19 mouse cellular contexts compared by ENCODE assay signal in the genomic region with DNA sequence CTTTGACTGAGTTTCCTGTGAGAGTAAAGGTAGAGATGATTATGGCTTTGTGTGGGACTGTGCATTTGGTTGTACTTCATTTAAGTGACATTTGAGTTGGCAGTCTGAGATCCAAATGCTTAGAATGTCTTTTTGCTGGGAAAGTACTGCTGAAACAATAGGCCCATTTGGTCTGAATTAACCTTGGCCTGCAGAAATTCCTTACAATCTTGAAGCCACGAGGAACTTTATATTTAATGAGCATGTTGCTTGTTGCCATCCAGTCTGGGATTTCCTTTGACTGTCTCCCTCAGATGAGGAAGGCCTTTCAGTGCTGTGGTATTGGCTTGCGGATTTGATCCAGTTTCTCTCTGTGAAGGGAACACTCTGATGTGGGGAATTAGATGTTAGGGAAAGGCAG. TPM values are rescaled to one million over a fixed set of nuclear protein-coding genes. Genes with fewer than 3 reads are reported as not detected.
DNase-seq lines count a peak whose midpoint lies in the region; ATAC-seq lines count a peak whose summit lies in the region.
"Had no signal": no experiment of that assay in that cellular context is flagged by ENCODE, and none has a peak within 500 bp of the region (broad histone marks: within the 10 kb centered on the region; RNA-seq: fewer than 3 reads in every experiment).

No protein-coding gene starts in this region.

- no peak overlapping the region for H3K4me2 ChIP-seq in embryonic facial prominence, embryonic 11.5 days (ENCODE audit: low read depth, low read length)
- no peak overlapping the region for H3K4me2 ChIP-seq in embryonic facial prominence, embryonic 15.5 days (replicated peaks)
- no peak overlapping the region for H3K4me2 ChIP-seq in limb, embryonic 12.5 days
- H3K4me2 ChIP-seq: heart, embryonic 11.5 days; heart, embryonic 15.5 days; hindbrain, embryonic 14.5 days; intestine, embryonic 15.5 days had no signal

- no peaks in the 10 kb centered on the region for H3K36me3 ChIP-seq in embryonic facial prominence, embryonic 11.5 days (replicated peaks; ENCODE audit: control insufficient read depth, insufficient read depth, low read depth, low read length)
- 0 out of 2 replicates have a peak, but pooled peaks cover 4% of the 10 kb centered on the region for H3K36me3 ChIP-seq in embryonic facial prominence, embryonic 15.5 days
- no peaks in the 10 kb centered on the region for H3K36me3 ChIP-seq in limb, embryonic 12.5 days
- H3K36me3 ChIP-seq: intestine, embryonic 15.5 days had no signal

- intact Hi-C loops in left cerebral cortex, postnatal 36 days (cut with DNase I) = no loop called here

- DNase-seq in 3T3-L1 (ENCODE audit: low read depth, low spot score) = peak; percentile 53
- DNase-seq in embryonic facial prominence, embryonic 11.5 days (ENCODE audit: low spot score) = peak; percentile 58
- DNase-seq in layer of hippocampus, postnatal 36 days = no peak
- no peak for DNase-seq in left cerebral cortex, postnatal 36 days (ENCODE audit: low spot score in 2 of 2)
- DNase-seq: adrenal gland, adult 8-10 months; adrenal gland, postnatal 36 days; cerebellum, adult 2 months; cerebellum, postnatal 10 days; embryo, embryonic 11 days; heart, adult 2 months; heart, postnatal 14 days had no signal

- H3K4me1 ChIP-seq in embryonic facial prominence, embryonic 11.5 days (ENCODE audit: control insufficient read depth, insufficient read depth, low read length) = no peaks in the 10 kb centered on the region
- 0 out of 2 replicates have a peak, but pooled peaks cover 10% of the 10 kb centered on the region for H3K4me1 ChIP-seq in embryonic facial prominence, embryonic 15.5 days
- peaks cover 39% of the 10 kb centered on the region for H3K4me1 ChIP-seq in limb, embryonic 12.5 days (replicated peaks)
- H3K4me1 ChIP-seq: intestine, embryonic 15.5 days had no signal

- 35% methylated on average over 2 of the region's 2 CpGs for WGBS in embryonic facial prominence, embryonic 11.5 days
- WGBS in embryonic facial prominence, embryonic 15.5 days = 40% methylated on average over 2 of the region's 2 CpGs
- 35% methylated on average over 2 of the region's 2 CpGs for WGBS in limb, embryonic 12.5 days

- H3K9me3 ChIP-seq in embryonic facial prominence, embryonic 11.5 days (replicated peaks; ENCODE audit: control insufficient read depth, low read length) = no peaks in the 10 kb centered on the region
- H3K9me3 ChIP-seq in embryonic facial prominence, embryonic 15.5 days (replicated peaks) = no peaks in the 10 kb centered on the region
- H3K9me3 ChIP-seq in limb, embryonic 12.5 days = peaks cover 4% of the 10 kb centered on the region; the same call in 1 of the 2 replicates
- H3K9me3 ChIP-seq: heart, embryonic 15.5 days; intestine, embryonic 15.5 days had no signal

- ATAC-seq in embryonic facial prominence, embryonic 11.5 days (replicated peaks; ENCODE audit: insufficient number of reproducible peaks, low FRiP score, low TSS enrichment, low read depth) = no peak
- no peak for ATAC-seq in embryonic facial prominence, embryonic 15.5 days (ENCODE audit: insufficient number of reproducible peaks, low FRiP score, low TSS enrichment, low read depth)
- no peak for ATAC-seq in limb, embryonic 12.5 days (ENCODE audit: insufficient number of reproducible peaks, insufficient read depth, low FRiP score, low TSS enrichment, low read depth)
- ATAC-seq in megakaryocyte-erythroid progenitor cell, adult 5-6 weeks (replicated peaks; ENCODE audit: low FRiP score, low TSS enrichment, poor library complexity, severe bottlenecking) = no peak
- ATAC-seq: forebrain, embryonic 14.5 days; intestine, embryonic 15.5 days had no signal

- no peak overlapping the region for H3K4me3 ChIP-seq in embryonic facial prominence, embryonic 11.5 days (ENCODE audit: low read depth, low read length)
- no peak overlapping the region for H3K4me3 ChIP-seq in embryonic facial prominence, embryonic 15.5 days (replicated peaks)
- no peak overlapping the region for H3K4me3 ChIP-seq in limb, embryonic 12.5 days (replicated peaks)
- H3K4me3 ChIP-seq: heart, adult 2 months; heart, embryonic 15.5 days; intestine, embryonic 15.5 days had no signal

- H3K9ac ChIP-seq in embryonic facial prominence, embryonic 11.5 days (replicated peaks; ENCODE audit: low read length) = no peak overlapping the region
- no peak overlapping the region for H3K9ac ChIP-seq in embryonic facial prominence, embryonic 15.5 days
- no peak overlapping the region for H3K9ac ChIP-seq in limb, embryonic 12.5 days (replicated peaks)
- H3K9ac ChIP-seq: heart, embryonic 15.5 days; hindbrain, embryonic 14.5 days; intestine, embryonic 15.5 days had no signal

- no peak overlapping the region for H3K27ac ChIP-seq in embryonic facial prominence, embryonic 11.5 days (replicated peaks; ENCODE audit: low read depth, low read length)
- H3K27ac ChIP-seq in embryonic facial prominence, embryonic 15.5 days (replicated peaks) = peak overlapping the region; percentile 34; the same call in 1 of the 2 replicates
- 0 out of 2 replicates have a peak overlapping the region, but pooled peaks have one; percentile 36 for H3K27ac ChIP-seq in limb, embryonic 12.5 days
- H3K27ac ChIP-seq: heart, adult 2 months; heart, embryonic 15.5 days; hindbrain, embryonic 14.5 days; intestine, embryonic 15.5 days had no signal

- H3K27me3 ChIP-seq in embryonic facial prominence, embryonic 11.5 days (ENCODE audit: control insufficient read depth, insufficient read depth, low read length) = no peaks in the 10 kb centered on the region
- no peaks in the 10 kb centered on the region for H3K27me3 ChIP-seq in embryonic facial prominence, embryonic 15.5 days
- H3K27me3 ChIP-seq in limb, embryonic 12.5 days = no peaks in the 10 kb centered on the region
- H3K27me3 ChIP-seq: heart, embryonic 15.5 days; intestine, embryonic 15.5 days had no signal

RNA-seq across cellular contexts. Expression of gene Sipa1l1, which starts 43.9 kb away (rescaled TPM):
- polyA plus RNA-seq in embryonic facial prominence, embryonic 11.5 days (2014; fragmentation: Nextera tagmentation; extraction: Ambion mirVana) = 26.8 and 28.4 TPM in 2 replicates
- 26.7 and 29.8 TPM in 2 replicates for polyA plus RNA-seq in embryonic facial prominence, embryonic 15.5 days (2015; fragmentation: Nextera tagmentation; extraction: Ambion mirVana)
- polyA plus RNA-seq in limb, embryonic 12.5 days (2016; fragmentation: Nextera tagmentation; extraction: Ambion mirVana) = 33.1 and 35.7 TPM in 2 replicates
- total RNA-seq in megakaryocyte-erythroid progenitor cell, adult 5-6 weeks (2014; fragmentation: Nextera tagmentation) = 47.1 and 51.3 TPM in 2 replicates
- 26.9 and 49.6 TPM in 2 replicates for total RNA-seq in megakaryocyte-erythroid progenitor cell, adult 5-6 weeks (2017)
- total RNA-seq in layer of hippocampus, postnatal 36 days (2021) = 100 to 1,000 TPM; 208 to 226 TPM
- 100 to 1,000 TPM; 242 to 306 TPM for total RNA-seq in left cerebral cortex, postnatal 36 days (2021)

Comparison
In these comparisons a context has a peak if more than half of its experiments do, and no peak if none do; other contexts are left out.
1. DNase-seq: peak in 3T3-L1 (single experiment) and embryonic facial prominence, embryonic 11.5 days (single experiment); none in layer of hippocampus, postnatal 36 days (0 of 2) and left cerebral cortex, postnatal 36 days (0 of 2).
2. RNA of gene Sipa1l1, which starts 43.9 kb away (total RNA-seq): 242 to 306 TPM in left cerebral cortex, postnatal 36 days and 208 to 226 TPM in layer of hippocampus, postnatal 36 days; 26.9 to 51.3 TPM in megakaryocyte-erythroid progenitor cell, adult 5-6 weeks; every median in the first group is over 4 times any median in the second.